Mouse (Mus musculus) forebrain, embryonic 12.5 days (tissue): ENCODE results near the gene Gle1. TPM values are rescaled to one million over a fixed set of nuclear protein-coding genes. Genes with fewer than 3 reads are reported as not detected.
A peak's percentile ranks its signal among the peaks of the same experiment; 100 is the strongest.

Source experiments
- ATAC-seq: fragments of 200-750 bp; cut with Nextera tagmentation; 2 replicates; pipeline ENCODE4 v1.8.0; 2017; ENCODE audit warnings: moderate TSS enrichment; ENCODE audit not compliant: low FRiP score
- H3K27ac ChIP-seq: fragments of 300-500 bp; sonication (generic); 2 replicates; pipeline ENCODE4 v1.5.1; 2016; ENCODE audit warnings: mild to moderate bottlenecking
- H3K27me3 ChIP-seq: fragments of 300-500 bp; sonication (generic); 2 replicates; pipeline ENCODE4 v1.6.1; 2016; ENCODE audit warnings: mild to moderate bottlenecking
- H3K36me3 ChIP-seq: fragments of 300-500 bp; sonication (generic); replicated peaks from 2 replicates; pipeline ENCODE4 v1.6.1; 2016; ENCODE audit warnings: mild to moderate bottlenecking
- H3K4me1 ChIP-seq: fragments of 300-500 bp; sonication (generic); 2 replicates; pipeline ENCODE4 v1.6.1; 2016
- H3K4me2 ChIP-seq: fragments of 300-500 bp; sonication (generic); 2 replicates; pipeline ENCODE4 v1.6.1; 2016; ENCODE audit warnings: mild to moderate bottlenecking, moderate library complexity
- H3K4me3 ChIP-seq: fragments of 300-500 bp; sonication (generic); replicated peaks from 2 replicates; pipeline ENCODE4 v1.5.1; 2016; ENCODE audit warnings: mild to moderate bottlenecking
- H3K9ac ChIP-seq: fragments of 300-500 bp; sonication (generic); 2 replicates; pipeline ENCODE4 v1.6.1; 2016; ENCODE audit warnings: mild to moderate bottlenecking
- H3K9me3 ChIP-seq: fragments of 300-500 bp; sonication (generic); 2 replicates; pipeline ENCODE4 v1.6.1; 2016
- WGBS: fragments of 180-500 bp; shearing (Covaris S2); methylation state at CpG from one replicate; pipeline ENCODE4 v1.1.7; 2016; 5-methylcytosine and 5-hydroxymethylcytosine counted together
- polyA plus RNA-seq: library from polyadenylated mRNA; unstranded; fragments of >200 nt; fragmentation: Nextera tagmentation; extraction: Ambion mirVana; gene quantifications from 2 replicates; pipeline ENCODE4 v1.2.1, GENCODE M21; 2016

Gle1 gene
- polyA plus RNA-seq, 1 experiment from 2014 or later, result 77.6 TPM

DNA sequence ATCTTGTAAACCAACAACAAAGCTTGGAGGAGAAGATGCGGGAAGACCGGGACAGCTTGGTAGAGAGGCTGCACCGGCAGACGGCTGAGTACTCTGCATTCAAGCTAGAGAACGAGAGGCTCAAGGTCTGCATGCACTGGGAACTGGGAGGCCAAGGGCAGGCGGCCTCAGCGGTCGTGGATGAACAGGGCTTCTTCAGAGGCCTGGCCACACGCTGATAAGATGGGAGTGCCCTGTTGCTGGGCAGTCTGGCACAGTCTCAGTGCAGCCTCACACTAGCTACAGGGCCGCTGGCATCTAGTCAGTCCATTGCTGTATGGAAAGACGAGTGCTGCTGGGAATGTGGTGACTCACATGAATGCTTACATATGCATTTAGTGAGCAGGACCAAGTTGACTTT is 17.6 kb upstream of the Gle1 start:
- Histone ChIP-seq H3K27me3 (no peaks in the 10 kb centered on the region), H3K4me1 (no peaks in the 10 kb centered on the region), H3K9me3 (no peaks in the 10 kb centered on the region), H3K27ac (no peak overlapping the region), H3K36me3 (peaks cover 85% of the 10 kb centered on the region), H3K4me2 (no peak overlapping the region), H3K4me3 (no peak overlapping the region), H3K9ac (no peak overlapping the region)
- ATAC-seq, result no peak
- WGBS, result 92% methylated on average over 11 of the region's 11 CpGs

DNA sequence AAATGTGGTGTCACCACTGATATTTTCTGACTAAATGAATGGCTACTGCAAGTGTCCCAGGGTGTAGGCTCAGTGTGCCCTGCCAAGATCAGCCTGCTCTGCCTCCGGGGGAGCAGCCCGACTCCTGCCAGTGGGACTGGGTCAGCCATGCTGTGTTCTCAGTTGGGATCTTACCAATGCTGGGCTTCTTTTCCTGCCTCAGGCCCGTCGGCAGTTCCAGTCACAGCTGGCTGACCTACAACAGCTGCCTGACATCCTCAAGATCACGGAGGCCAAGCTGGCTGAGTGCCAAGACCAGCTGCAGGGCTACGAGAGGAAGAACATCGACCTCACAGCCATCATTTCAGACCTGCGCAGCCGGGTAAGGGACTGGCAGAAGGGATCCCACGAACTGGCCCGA is 13.2 kb upstream of the Gle1 start:
- no peaks in the 10 kb centered on the region for H3K9me3 ChIP-seq
- H3K36me3 ChIP-seq, result peaks cover 88% of the 10 kb centered on the region
- H3K27me3 ChIP-seq, result no peaks in the 10 kb centered on the region
- ATAC-seq, result no peak
- no peak overlapping the region for H3K4me3 ChIP-seq
- no peak overlapping the region for H3K4me2 ChIP-seq
- H3K27ac ChIP-seq, result no peak overlapping the region
- no peaks in the 10 kb centered on the region for H3K4me1 ChIP-seq
- H3K9ac ChIP-seq, result no peak overlapping the region
- WGBS, result 79% methylated on average over 11 of the region's 11 CpGs

DNA sequence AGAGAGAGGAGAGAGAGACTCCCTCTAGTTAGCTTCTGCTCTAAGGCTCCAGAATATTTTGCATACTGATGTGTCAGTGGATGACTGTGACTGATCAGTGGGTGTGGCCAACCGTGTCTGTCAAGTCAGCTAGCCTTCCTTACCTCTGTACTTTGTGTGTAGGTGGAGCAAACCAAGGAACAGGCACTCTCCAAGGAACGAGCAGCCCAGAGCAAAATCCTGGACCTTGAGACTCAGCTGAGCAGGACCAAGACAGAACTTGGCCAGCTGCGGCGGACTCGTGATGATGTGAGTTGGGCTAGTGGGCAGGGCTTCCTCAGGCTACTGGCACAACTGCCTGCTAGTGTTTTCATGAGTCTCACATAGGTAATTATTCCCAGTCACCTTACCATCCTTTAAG is 8.7 kb upstream of the Gle1 start:
- Histone ChIP-seq H3K27ac (no peak overlapping the region), H3K36me3 (peaks cover 92% of the 10 kb centered on the region), H3K9me3 (no peaks in the 10 kb centered on the region), H3K4me2 (no peak overlapping the region), H3K4me3 (no peak overlapping the region), H3K9ac (no peak overlapping the region), H3K4me1 (no peaks in the 10 kb centered on the region), H3K27me3 (no peaks in the 10 kb centered on the region)
- WGBS, result 92% methylated on average over 5 of the region's 5 CpGs
- ATAC-seq, result no peak

- Histone ChIP-seq H3K27me3 (no peaks in the 10 kb centered on the region), H3K4me1 (no peaks in the 10 kb centered on the region), H3K27ac (no peak overlapping the region), H3K36me3 (peaks cover 54% of the 10 kb centered on the region), H3K4me3 (no peak overlapping the region), H3K9ac (no peak overlapping the region), H3K9me3 (no peaks in the 10 kb centered on the region), H3K4me2 (no peak overlapping the region)
- no peak for ATAC-seq
- 91% methylated on average over 10 of the region's 10 CpGs for WGBS
Observed at GRCm38 (mm10) chr2:29930506-29930905, 4.7 kb upstream of the Gle1 start.

- H3K36me3 ChIP-seq, result peaks cover 47% of the 10 kb centered on the region
Observed at GRCm38 (mm10) chr2:29931194-29931593, 4.0 kb upstream of the Gle1 start.

DNA sequence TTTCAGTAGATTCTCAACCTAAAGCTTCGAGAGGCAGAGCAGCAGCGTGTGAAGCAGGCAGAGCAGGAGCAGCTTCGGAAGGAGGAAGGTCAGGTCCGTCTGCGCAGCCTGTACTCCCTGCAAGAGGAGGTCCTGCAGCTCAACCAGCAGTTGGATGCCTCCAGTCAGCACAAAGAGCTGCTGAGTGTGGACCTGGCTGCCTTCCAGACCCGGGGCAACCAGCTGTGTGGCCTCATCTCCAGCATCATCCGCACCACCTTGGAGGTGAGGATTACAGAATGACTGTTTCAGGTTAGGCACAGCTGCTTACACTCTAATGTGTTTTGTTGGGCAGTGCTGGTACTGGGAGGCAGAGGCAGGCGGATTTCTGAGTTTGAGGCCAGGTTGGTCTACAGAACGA is 4.8 kb downstream of the Gle1 start:
- peaks cover 74% of the 10 kb centered on the region for H3K36me3 ChIP-seq
- H3K9me3 ChIP-seq, result no peaks in the 10 kb centered on the region
- H3K4me3 ChIP-seq, result no peak overlapping the region
- no peaks in the 10 kb centered on the region for H3K27me3 ChIP-seq
- 91% methylated on average over 9 of the region's 9 CpGs for WGBS
- H3K4me2 ChIP-seq, result no peak overlapping the region
- H3K27ac ChIP-seq, result no peak overlapping the region
- ATAC-seq, result no peak
- no peak overlapping the region for H3K9ac ChIP-seq
- peaks cover 7% of the 10 kb centered on the region for H3K4me1 ChIP-seq

More at GRCm38 (mm10) chr2:29931194-29931593, 4.0 kb upstream of the Gle1 start:
- Histone ChIP-seq H3K4me3 (no peak overlapping the region), H3K9ac (no peak overlapping the region), H3K4me1 (peaks cover 6% of the 10 kb centered on the region), H3K27me3 (no peaks in the 10 kb centered on the region), H3K4me2 (no peak overlapping the region), H3K9me3 (no peaks in the 10 kb centered on the region), H3K27ac (no peak overlapping the region)
- 94% methylated on average over 6 of the region's 6 CpGs for WGBS
- ATAC-seq, result no peak

GRCm38 (mm10) chr2:29940826-29941225 is 5.6 kb downstream of the Gle1 start:
- Histone ChIP-seq H3K36me3 (peaks cover 81% of the 10 kb centered on the region), H3K4me1 (peaks cover 5% of the 10 kb centered on the region), H3K9me3 (no peaks in the 10 kb centered on the region), H3K27me3 (no peaks in the 10 kb centered on the region), H3K4me2 (no peak overlapping the region), H3K4me3 (no peak overlapping the region), H3K27ac (no peak overlapping the region), H3K9ac (no peak overlapping the region)
- 93% methylated on average over 7 of the region's 7 CpGs for WGBS
- no peak for ATAC-seq

DNA sequence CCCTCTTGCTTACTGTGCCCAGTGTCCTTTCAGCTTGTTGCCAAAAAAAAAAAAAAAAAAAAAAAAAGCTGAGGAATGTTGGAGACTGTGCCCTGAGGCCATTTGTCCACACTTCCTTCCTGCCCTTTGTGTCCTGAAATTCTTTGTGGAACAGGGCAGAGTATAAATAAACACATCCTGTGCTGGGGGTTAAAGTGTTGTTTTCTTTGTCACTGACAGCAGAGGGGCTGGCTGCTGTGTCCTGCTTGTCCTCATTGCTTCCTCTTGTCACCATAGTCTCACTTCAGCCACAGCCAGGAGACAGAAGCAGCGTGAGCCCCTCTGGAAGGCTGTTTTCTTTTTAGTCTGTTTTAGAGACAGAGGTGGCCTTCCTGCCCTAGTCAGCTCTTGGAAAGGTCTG is 9.5 kb downstream of the Gle1 start:
- ATAC-seq, result no peak
- Histone ChIP-seq H3K9ac (no peak overlapping the region), H3K4me1 (no peaks in the 10 kb centered on the region), H3K27ac (no peak overlapping the region), H3K27me3 (no peaks in the 10 kb centered on the region), H3K36me3 (peaks cover 93% of the 10 kb centered on the region), H3K4me2 (no peak overlapping the region), H3K9me3 (no peaks in the 10 kb centered on the region), H3K4me3 (no peak overlapping the region)
- WGBS, result 86% methylated on average over 1 of the region's 1 CpGs

DNA sequence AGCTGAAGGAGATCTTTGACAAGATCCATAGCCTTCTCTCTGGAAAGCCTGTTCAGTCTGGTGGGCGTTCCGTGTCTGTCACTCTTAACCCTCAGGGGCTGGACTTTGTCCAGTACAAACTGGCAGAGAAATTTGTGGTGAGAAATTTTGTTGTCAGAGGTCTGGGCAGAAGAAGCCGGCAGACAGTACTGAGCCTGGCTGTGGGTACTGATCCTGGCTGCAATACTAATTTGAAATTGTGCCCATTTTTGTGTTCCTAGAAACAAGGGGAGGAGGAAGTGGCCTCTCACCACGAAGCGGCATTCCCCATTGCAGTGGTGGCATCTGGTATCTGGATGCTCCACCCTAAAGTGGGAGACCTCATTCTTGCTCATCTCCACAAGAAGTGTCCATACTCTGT is 13.7 kb downstream of the Gle1 start:
- Histone ChIP-seq H3K4me1 (no peaks in the 10 kb centered on the region), H3K36me3 (peaks cover 83% of the 10 kb centered on the region), H3K4me2 (no peak overlapping the region), H3K9me3 (no peaks in the 10 kb centered on the region), H3K9ac (no peak overlapping the region), H3K27me3 (no peaks in the 10 kb centered on the region), H3K4me3 (no peak overlapping the region), H3K27ac (no peak overlapping the region)
- ATAC-seq, result no peak
- 96% methylated on average over 5 of the region's 5 CpGs for WGBS

GRCm38 (mm10) chr2:29961246-29961645 is 26.0 kb downstream of the Gle1 start:
- WGBS, result 95% methylated on average over 7 of the region's 7 CpGs
- Histone ChIP-seq H3K4me1 (peaks cover 15% of the 10 kb centered on the region), H3K27me3 (no peaks in the 10 kb centered on the region), H3K4me3 (no peak overlapping the region), H3K4me2 (no peak overlapping the region), H3K9ac (no peak overlapping the region), H3K36me3 (peaks cover 40% of the 10 kb centered on the region), H3K9me3 (no peaks in the 10 kb centered on the region), H3K27ac (no peak overlapping the region)
- no peak for ATAC-seq

DNA sequence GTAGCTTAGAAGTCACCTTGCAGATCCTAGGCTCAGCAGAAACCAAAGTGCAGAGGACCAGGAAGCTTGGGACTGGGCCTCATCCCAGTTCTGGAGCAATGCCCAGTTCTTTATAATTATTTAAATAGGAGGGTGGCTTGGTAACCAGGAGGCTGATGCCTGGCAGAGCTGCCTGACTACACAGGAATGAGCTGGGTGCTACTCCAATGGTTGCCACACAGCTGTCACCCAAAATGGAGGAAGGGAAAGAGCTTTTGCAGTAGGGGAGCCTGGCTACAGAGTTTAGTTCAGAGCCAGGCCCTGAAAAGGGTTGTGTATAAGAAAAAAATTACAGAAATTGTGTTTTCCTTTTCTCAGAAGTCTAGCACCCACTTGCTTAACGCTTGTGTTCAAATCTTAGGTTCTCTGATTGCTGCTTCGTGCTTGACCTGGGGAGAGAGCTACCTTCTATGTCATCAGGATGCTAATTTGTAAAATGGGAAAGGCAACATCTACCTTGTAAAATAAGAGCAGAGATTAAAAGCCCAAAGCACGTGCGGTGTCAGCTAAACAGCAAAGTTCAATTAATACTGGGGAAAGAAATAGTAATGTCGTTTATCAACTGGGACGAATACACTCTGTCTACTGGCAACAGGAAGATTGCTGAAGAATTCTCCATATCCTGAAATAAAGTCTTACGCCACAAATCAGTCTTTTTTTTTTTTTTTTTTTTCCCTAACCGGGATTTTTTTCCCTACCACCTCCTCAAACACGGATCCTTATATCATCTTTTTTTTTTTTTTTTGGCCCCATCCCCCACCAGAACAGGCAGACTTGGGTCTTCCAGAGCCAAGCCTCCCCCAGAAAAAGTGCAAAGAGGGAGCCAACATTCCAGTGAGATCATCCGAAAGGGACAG is 29.4 kb downstream of the Gle1 start:
- Histone ChIP-seq H3K27ac (peak overlapping the region; percentile 93), H3K9ac (peak overlapping the region; percentile 96), H3K9me3 (no peaks in the 10 kb centered on the region), H3K36me3 (peaks cover 15% of the 10 kb centered on the region; the same call in 1 of the 2 replicates), H3K4me1 (peaks cover 45% of the 10 kb centered on the region), H3K4me2 (peak overlapping the region; percentile 72), H3K4me3 (peak overlapping the region; percentile 98), H3K27me3 (no peaks in the 10 kb centered on the region)
- ATAC-seq, result no peak
- WGBS, result 21% methylated on average over 10 of the region's 10 CpGs

GRCm38 (mm10) chr2:29965250-29965843 is 30.1 kb downstream of the Gle1 start, which contains the start of gene Sptan1:
Gene Sptan1 (plus strand): TSS chr2:29965560.
- Histone ChIP-seq H3K4me1 (peaks cover 50% of the 10 kb centered on the region), H3K9ac (peak within 1 kb of the TSS; percentile 96), H3K36me3 (peaks cover 15% of the 10 kb centered on the region; the same call in 1 of the 2 replicates), H3K9me3 (no peaks in the 10 kb centered on the region), H3K4me2 (peak within 1 kb of the TSS; percentile 72), H3K27ac (peak within 1 kb of the TSS; percentile 93), H3K27me3 (no peaks in the 10 kb centered on the region), H3K4me3 (peak within 1 kb of the TSS; percentile 98)
- under 1% methylated on average over 82 of the region's 82 CpGs for WGBS
- peak; percentile 98 for ATAC-seq
